In genomic region chr12:51939848-51940247, GRCm38 (mm10) we compare ENCODE assay signal across 22 mouse cellular contexts. TPM values are rescaled to one million over a fixed set of nuclear protein-coding genes. Genes with fewer than 3 reads are reported as not detected.
DNase-seq lines count a peak whose midpoint lies in the region; ATAC-seq lines count a peak whose summit lies in the region.
"Had no signal": no experiment of that assay in that cellular context is flagged by ENCODE, and none has a peak within 500 bp of the region (broad histone marks: within the 10 kb centered on the region; RNA-seq: fewer than 3 reads in every experiment).

No protein-coding gene starts in this region.

- 0 out of 2 replicates have a peak, but pooled peaks have one; percentile 34 for ATAC-seq in lung, embryonic 16.5 days (ENCODE audit: low read depth)
- ATAC-seq: forebrain, embryonic 14.5 days; forebrain, embryonic 16.5 days had no signal

- peak; percentile 29 for DNase-seq in heart, adult 11 months
- no peak for DNase-seq in heart, postnatal 36 days
- no peak for DNase-seq in lung, postnatal 10 days
- peak; percentile 16 for DNase-seq in A20 (ENCODE audit: low read depth, low spot score)
- DNase-seq: adrenal gland, adult 2 months; adrenal gland, postnatal 10 days; adrenal gland, postnatal 25 days; cerebellum, adult 11 months; cerebellum, adult 18-20 months; cerebellum, adult 8-10 months; cerebellum, adult 9-11 months; cerebellum, postnatal 14 days; cerebellum, postnatal 36 days; embryo, embryonic 11 days had no signal

- intact Hi-C loops in heart, postnatal 36 days (cut with DNase I), result no loop called here

- no peaks in the 10 kb centered on the region for H3K27me3 ChIP-seq in lung, embryonic 16.5 days (ENCODE audit: control insufficient read depth, insufficient read depth, low read depth, low read length)
- H3K27me3 ChIP-seq: embryonic facial prominence, embryonic 13.5 days; embryonic facial prominence, embryonic 15.5 days; forebrain, embryonic 12.5 days had no signal

- peak overlapping the region; percentile 6; the same call in 1 of the 2 replicates for H3K27ac ChIP-seq in lung, embryonic 16.5 days (ENCODE audit: low read length)
- H3K27ac ChIP-seq: embryonic facial prominence, embryonic 13.5 days; embryonic facial prominence, embryonic 15.5 days; forebrain, embryonic 10.5 days; forebrain, embryonic 12.5 days had no signal

- WGBS in lung, embryonic 16.5 days, result 57% methylated on average over 4 of the region's 4 CpGs

- H3K4me3 ChIP-seq in lung, embryonic 16.5 days (ENCODE audit: low read length), result no peak overlapping the region
- H3K4me3 ChIP-seq: embryonic facial prominence, embryonic 13.5 days; embryonic facial prominence, embryonic 15.5 days; erythroblast, embryonic 14.5 days; forebrain, embryonic 10.5 days; forebrain, embryonic 12.5 days had no signal

- peaks cover 9% of the 10 kb centered on the region for H3K36me3 ChIP-seq in lung, embryonic 16.5 days (ENCODE audit: control insufficient read depth, insufficient read depth, low read length)

- H3K4me1 ChIP-seq in lung, embryonic 16.5 days (replicated peaks; ENCODE audit: control insufficient read depth, insufficient read depth, low read length), result no peaks in the 10 kb centered on the region
- H3K4me1 ChIP-seq: embryonic facial prominence, embryonic 13.5 days; embryonic facial prominence, embryonic 15.5 days; forebrain, embryonic 10.5 days; forebrain, embryonic 12.5 days had no signal

- H3K9ac ChIP-seq in lung, embryonic 16.5 days (ENCODE audit: low read length), result no peak overlapping the region
- H3K9ac ChIP-seq: embryonic facial prominence, embryonic 13.5 days; embryonic facial prominence, embryonic 15.5 days; forebrain, embryonic 12.5 days had no signal

- H3K4me2 ChIP-seq in lung, embryonic 16.5 days (ENCODE audit: low read depth, low read length), result no peak overlapping the region
- H3K4me2 ChIP-seq: embryonic facial prominence, embryonic 13.5 days; embryonic facial prominence, embryonic 15.5 days; forebrain, embryonic 12.5 days had no signal

- no peaks in the 10 kb centered on the region for H3K9me3 ChIP-seq in lung, embryonic 16.5 days (ENCODE audit: control insufficient read depth, low read length)
- H3K9me3 ChIP-seq: embryonic facial prominence, embryonic 13.5 days; embryonic facial prominence, embryonic 15.5 days; forebrain, embryonic 10.5 days; forebrain, embryonic 12.5 days had no signal

RNA-seq across cellular contexts. Expression of gene Heatr5a, which starts 31.3 kb away (rescaled TPM):
- 10 to 100 TPM; 18.8 to 20.9 TPM for total RNA-seq in heart, postnatal 36 days (2021)
- polyA plus RNA-seq in lung, embryonic 16.5 days (2015; fragmentation: Nextera tagmentation; extraction: Ambion mirVana), result 14.3 and 14.9 TPM in 2 replicates

Comparison
In these comparisons a context has a peak if more than half of its experiments do, and no peak if none do; other contexts are left out.
1. DNase-seq: peak in heart, adult 11 months (single experiment) and A20 (single experiment); none in heart, postnatal 36 days (0 of 2) and lung, postnatal 10 days (single experiment).